19 mouse cellular contexts compared by ENCODE assay signal in the genomic region with DNA sequence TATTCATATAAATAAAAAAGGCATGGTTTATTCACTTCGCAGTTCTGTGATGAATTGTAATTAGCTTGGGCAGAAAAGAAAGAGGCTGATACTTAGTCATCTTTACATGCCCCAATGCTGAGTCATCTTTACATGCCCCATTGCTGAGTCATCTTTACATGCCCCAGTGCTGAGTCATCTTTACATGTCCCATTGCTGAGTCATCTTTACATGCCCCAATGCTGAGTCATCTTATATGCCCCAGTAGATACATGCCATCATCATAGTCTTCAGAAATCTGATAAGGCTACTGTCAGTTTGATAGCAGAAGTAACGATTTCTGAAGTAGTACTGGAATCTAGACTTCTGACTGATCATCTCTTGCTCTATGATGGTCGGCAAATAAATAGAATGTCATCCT.
DNase-seq lines count a peak whose midpoint lies in the region; ATAC-seq and TF ChIP-seq lines count a peak whose summit lies in the region.
"Had no signal": no experiment of that assay in that cellular context is flagged by ENCODE, and none has a peak within 500 bp of the region (broad histone marks: within the 10 kb centered on the region; RNA-seq: fewer than 3 reads in every experiment).

No protein-coding gene starts in this region.

- DNase-seq in 3T3-L1 (ENCODE audit: low read depth, low spot score) (peak; percentile 70), Patski (ENCODE audit: low read depth, low spot score) (no peak)
- DNase-seq in CD4-positive helper T cell, adult 2 months (ENCODE audit: low read depth, low spot score), result peak; percentile 8
- DNase-seq in lung, postnatal 0 days (ENCODE audit: low spot score), result no peak
- DNase-seq in spleen, postnatal 10 days (ENCODE audit: low spot score in 2 of 2), result no peak
- DNase-seq in spleen, postnatal 36 days (ENCODE audit: low spot score in 2 of 2), result no peak
- DNase-seq: adrenal gland, postnatal 10 days; cerebellum, postnatal 10 days; heart, postnatal 4 days; kidney, adult 2 months; kidney, postnatal 36 days; layer of hippocampus, adult 9-11 months; lung, embryonic 14.5 days; midbrain, embryonic 14.5 days; thymus, adult 2 months had no signal

- no peak for TF ChIP-seq CTCF in Patski (IDR thresholded peaks at IDR 0.05)
- no peak for TF ChIP-seq CTCF in lung, postnatal 0 days (IDR thresholded peaks at IDR 0.05)

- H3K4me2 ChIP-seq in lung, postnatal 0 days (replicated peaks; ENCODE audit: low read depth, low read length), result no peak overlapping the region
- H3K4me2 ChIP-seq: forebrain, embryonic 13.5 days; lung, embryonic 14.5 days had no signal

- H3K27me3 ChIP-seq in Patski, result peaks cover 17% of the 10 kb centered on the region
- no peaks in the 10 kb centered on the region for H3K27me3 ChIP-seq in lung, postnatal 0 days (replicated peaks; ENCODE audit: insufficient read depth, low read length)
- H3K27me3 ChIP-seq: forebrain, embryonic 13.5 days had no signal

- H3K4me1 ChIP-seq in lung, postnatal 0 days (ENCODE audit: insufficient read depth, low read depth, low read length), result no peaks in the 10 kb centered on the region
- H3K4me1 ChIP-seq: forebrain, embryonic 13.5 days had no signal

- WGBS in lung, postnatal 0 days, result 87% methylated on average over 3 of the region's 3 CpGs

- POLR2A ChIA-PET in Patski (lab: Charles Lee), result no interaction called here

- TF ChIP-seq EP300 in lung, postnatal 0 days (IDR thresholded peaks at IDR 0.05), result no peak

- peak; percentile 62 for ATAC-seq in Patski
- peak; percentile 57; the same call in 1 of the 2 replicates for ATAC-seq in erythroid progenitor cell, adult 5-6 weeks (replicated peaks; ENCODE audit: low FRiP score, poor library complexity, severe bottlenecking)
- ATAC-seq in lung, postnatal 0 days, result no peak
- ATAC-seq: forebrain, embryonic 13.5 days; hindbrain, postnatal 0 days had no signal

- no peak overlapping the region for H3K9ac ChIP-seq in lung, postnatal 0 days (replicated peaks; ENCODE audit: low read depth)
- H3K9ac ChIP-seq: forebrain, embryonic 13.5 days; lung, embryonic 14.5 days had no signal

- CTCF ChIA-PET in Patski (lab: Charles Lee), result no interaction called here

- H3K4me3 ChIP-seq in lung, postnatal 0 days (ENCODE audit: low read depth, low read length), result no peak overlapping the region
- H3K4me3 ChIP-seq: forebrain, embryonic 13.5 days had no signal

- no peak overlapping the region for H3K27ac ChIP-seq in lung, postnatal 0 days (ENCODE audit: low read length)
- H3K27ac ChIP-seq: forebrain, embryonic 13.5 days; hindbrain, postnatal 0 days; macrophage had no signal

- no peaks in the 10 kb centered on the region for H3K9me3 ChIP-seq in lung, postnatal 0 days (ENCODE audit: low read length)
- H3K9me3 ChIP-seq: forebrain, embryonic 13.5 days had no signal

- in situ Hi-C loops in Patski (cut with MboI; ENCODE audit: low pct_unique_long_range_greater_than_20kb), result loop anchor here (10.0 kb wide), 1 partner anchor 462 kb away; no protein-coding TSS in a partner anchor

- H3K36me3 ChIP-seq in lung, postnatal 0 days (ENCODE audit: insufficient read depth, low read length), result no peaks in the 10 kb centered on the region

Comparison
In these comparisons a context has a peak if more than half of its experiments do, and no peak if none do; other contexts are left out.
1. DNase-seq: peak in 3T3-L1 (single experiment) and CD4-positive helper T cell, adult 2 months (single experiment); none in Patski (single experiment), lung, postnatal 0 days (single experiment), spleen, postnatal 10 days (0 of 2) and spleen, postnatal 36 days (0 of 2).